In genomic region chr12:100534028-100534427, GRCm38 (mm10) we compare ENCODE assay signal across 10 mouse cellular contexts. TPM values are rescaled to one million over a fixed set of nuclear protein-coding genes. Genes with fewer than 3 reads are reported as not detected.
A peak's percentile ranks its signal among the peaks of the same experiment; 100 is the strongest.
DNase-seq lines count a peak whose midpoint lies in the region; ATAC-seq and TF ChIP-seq lines count a peak whose summit lies in the region.
"Had no signal": no experiment of that assay in that cellular context is flagged by ENCODE, and none has a peak within 500 bp of the region (broad histone marks: within the 10 kb centered on the region; RNA-seq: fewer than 3 reads in every experiment).

No protein-coding gene starts in this region.

- no peak overlapping the region for H3K4me3 ChIP-seq in left cerebral cortex, adult 2 months
- no peak overlapping the region for H3K4me3 ChIP-seq in heart, postnatal 0 days (ENCODE audit: low read depth, low read length)
- H3K4me3 ChIP-seq in midbrain, embryonic 14.5 days (replicated peaks; ENCODE audit: low read depth, low read length) = no peak overlapping the region
- H3K4me3 ChIP-seq: myocyte had no signal

- H3K36me3 ChIP-seq in heart, postnatal 0 days (replicated peaks; ENCODE audit: control insufficient read depth, insufficient read depth, low read length) = no peaks in the 10 kb centered on the region
- H3K36me3 ChIP-seq in midbrain, embryonic 14.5 days (ENCODE audit: control insufficient read depth, insufficient read depth, low read length) = no peaks in the 10 kb centered on the region

- peak; percentile 33 for DNase-seq in adrenal gland, adult 2 months
- no peak for DNase-seq in adrenal gland, adult 8-10 months
- peak in 1 of 2 experiments; percentile 9 for DNase-seq in left cerebral cortex, adult 2 months (ENCODE audit: extremely low spot score in 1 of 2, low spot score in 2 of 2)
- DNase-seq in left cerebral cortex, postnatal 10 days (ENCODE audit: extremely low spot score in 1 of 2, low spot score in 2 of 2) = no peak
- DNase-seq in heart, postnatal 0 days (ENCODE audit: low spot score) = peak; percentile 69
- no peak for DNase-seq in midbrain, embryonic 14.5 days
- no peak for DNase-seq in right cerebral cortex, postnatal 36 days (ENCODE audit: low spot score in 2 of 2)
- no peak for DNase-seq in cerebellum, postnatal 36 days
- DNase-seq: thymus, adult 2 months had no signal

- no peaks in the 10 kb centered on the region for H3K9me3 ChIP-seq in heart, postnatal 0 days (replicated peaks; ENCODE audit: control insufficient read depth, low read length)
- no peaks in the 10 kb centered on the region for H3K9me3 ChIP-seq in midbrain, embryonic 14.5 days (ENCODE audit: control insufficient read depth, low read length)

- no peak for TF ChIP-seq CTCF in left cerebral cortex, adult 2 months (IDR thresholded peaks at IDR 0.05)
- TF ChIP-seq CTCF in heart, postnatal 0 days (IDR thresholded peaks at IDR 0.05; ENCODE audit: low read depth) = no peak

- WGBS in heart, postnatal 0 days = 47% methylated on average over 3 of the region's 3 CpGs
- 39% methylated on average over 3 of the region's 3 CpGs for WGBS in midbrain, embryonic 14.5 days

- 0 out of 2 replicates have a peak, but pooled peaks have one; percentile 31 for TF ChIP-seq EP300 in heart, postnatal 0 days (IDR thresholded peaks at IDR 0.05; ENCODE audit: low read depth)

- peak; percentile 68 for ATAC-seq in heart, postnatal 0 days (ENCODE audit: insufficient read depth, low read depth)
- no peak for ATAC-seq in midbrain, embryonic 14.5 days (ENCODE audit: low FRiP score, low TSS enrichment)

- H3K4me2 ChIP-seq in heart, postnatal 0 days (ENCODE audit: low read depth, low read length) = no peak overlapping the region
- no peak overlapping the region for H3K4me2 ChIP-seq in midbrain, embryonic 14.5 days (ENCODE audit: low read length)

- H3K27ac ChIP-seq in left cerebral cortex, adult 2 months = peak overlapping the region; percentile 55; the same call in 1 of the 2 replicates
- H3K27ac ChIP-seq in heart, postnatal 0 days (ENCODE audit: low read depth) = peak overlapping the region; percentile 83
- 0 out of 2 replicates have a peak overlapping the region, but pooled peaks have one; percentile 37 for H3K27ac ChIP-seq in midbrain, embryonic 14.5 days (replicated peaks; ENCODE audit: low read depth, low read length)

- H3K4me1 ChIP-seq in heart, postnatal 0 days (ENCODE audit: control insufficient read depth, insufficient read depth) = peaks cover 28% of the 10 kb centered on the region
- H3K4me1 ChIP-seq in midbrain, embryonic 14.5 days (ENCODE audit: control insufficient read depth, insufficient read depth, low read length) = no peaks in the 10 kb centered on the region

- H3K9ac ChIP-seq in heart, postnatal 0 days (replicated peaks; ENCODE audit: low read depth, low read length) = no peak overlapping the region
- no peak overlapping the region for H3K9ac ChIP-seq in midbrain, embryonic 14.5 days (replicated peaks; ENCODE audit: low read length)

- intact Hi-C loops in left cerebral cortex, adult 2 months (cut with DNase I) = no loop called here
- intact Hi-C loops in left cerebral cortex, postnatal 10 days (cut with DNase I) = no loop called here

- no peaks in the 10 kb centered on the region for H3K27me3 ChIP-seq in heart, postnatal 0 days (ENCODE audit: control insufficient read depth, insufficient read depth, low read length)
- H3K27me3 ChIP-seq in midbrain, embryonic 14.5 days (ENCODE audit: control insufficient read depth, insufficient read depth, low read length) = no peaks in the 10 kb centered on the region

RNA-seq across cellular contexts. Expression of gene Ttc7b, which starts 13.4 kb away (rescaled TPM):
- 10 to 100 TPM; 70.9 to 76.7 TPM for total RNA-seq in adrenal gland, adult 2 months (2021)
- 121 and 142 TPM in 2 replicates for polyA plus RNA-seq in adrenal gland, adult 2 months (2012; rRNA removed)
- total RNA-seq in adrenal gland, adult 8-10 months (2022) = 100 to 1,000 TPM in 1 of 4 experiments, 10 to 100 TPM in 3; 89.9 to 102 (median 95.5) TPM
- 100 to 1,000 TPM; 242 to 253 TPM for total RNA-seq in left cerebral cortex, adult 2 months (2021)
- total RNA-seq in left cerebral cortex, postnatal 10 days (2021) = 100 to 1,000 TPM; 137 to 138 TPM
- total RNA-seq in heart, postnatal 0 days (2014; rRNA removed; ENCODE audit: low replicate concordance) = 29.4 and 37.8 TPM in 2 replicates
- polyA plus RNA-seq in heart, postnatal 0 days (2015; fragmentation: Nextera tagmentation; extraction: Ambion mirVana) = 5.9 and 6.7 TPM in 2 replicates
- polyA plus RNA-seq in midbrain, embryonic 14.5 days (2014; fragmentation: Nextera tagmentation; extraction: Ambion mirVana) = 8.5 and 9.6 TPM in 2 replicates

Comparison
In these comparisons a context has a peak if more than half of its experiments do, and no peak if none do; other contexts are left out.
1. DNase-seq: peak in adrenal gland, adult 2 months (single experiment) and heart, postnatal 0 days (single experiment); none in adrenal gland, adult 8-10 months (single experiment), left cerebral cortex, postnatal 10 days (0 of 2), midbrain, embryonic 14.5 days (single experiment), right cerebral cortex, postnatal 36 days (0 of 2) and cerebellum, postnatal 36 days (0 of 2).
2. Peak in every context shown above with its lines, with median percentiles within 50 percentile points of each other: H3K27ac ChIP-seq.